Mouse (Mus musculus) ES-E14 (cell line): ENCODE data around the gene Egfl8.

ENCODE experiments used
- CHD2 ChIP-seq: IDR thresholded peaks from 2 replicates; pipeline ENCODE4 v1.6.1; 2014; ENCODE audit warnings: mild to moderate bottlenecking, low read depth, low read length, inconsistent platforms
- ZC3H11A ChIP-seq: IDR thresholded peaks from 2 replicates; pipeline ENCODE4 v1.6.1; 2012; ENCODE audit warnings: low read depth, mild to moderate bottlenecking, inconsistent platforms, low read length, borderline replicate concordance
- ZNF384 ChIP-seq: IDR thresholded peaks from 2 replicates; pipeline ENCODE4 v1.6.1; 2012; ENCODE audit warnings: low read depth, low read length, inconsistent platforms

DNA sequence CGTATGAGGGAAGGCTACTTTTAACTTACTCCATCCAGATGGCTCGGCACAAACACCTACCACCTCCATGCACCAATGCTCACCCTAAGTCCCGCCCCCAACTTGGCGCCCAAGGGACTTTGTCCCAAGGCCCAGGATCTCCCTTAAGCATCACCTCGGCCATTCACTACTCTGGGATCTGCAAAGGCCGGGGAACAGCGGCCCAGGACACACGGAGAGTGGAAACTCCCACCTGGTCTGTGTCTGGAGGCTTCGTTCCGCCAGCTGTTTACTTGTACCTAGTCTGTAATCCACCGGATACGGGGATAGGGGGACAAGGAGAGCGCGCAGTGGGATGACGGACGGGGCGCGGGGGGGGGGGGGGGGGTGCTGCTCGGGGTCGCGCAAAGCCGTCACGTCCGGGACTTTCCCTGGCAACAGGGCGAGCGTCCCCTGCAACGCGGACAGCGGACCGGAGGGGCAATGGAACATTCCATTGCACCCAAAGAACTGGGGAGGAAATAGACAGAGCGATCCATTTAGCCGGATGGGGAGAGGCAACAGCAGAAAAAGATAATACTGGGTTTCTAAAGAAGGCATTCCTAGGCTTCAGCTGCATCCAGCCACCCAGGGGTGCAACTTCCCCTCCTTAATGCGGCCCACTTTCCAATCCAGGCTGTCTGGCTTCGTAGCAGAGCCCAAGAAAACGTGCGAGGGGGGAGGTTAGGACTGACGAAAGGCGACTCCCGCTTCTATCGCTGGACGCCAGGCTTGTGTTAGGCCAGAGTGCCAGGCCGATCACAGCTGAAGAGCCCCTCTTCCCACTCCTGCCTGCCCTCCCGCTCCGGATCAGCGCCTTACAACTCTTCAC is 11.5 kb upstream of the Egfl8 start:
- TF ChIP-seq ZNF384: no peak
- TF ChIP-seq CHD2: no peak
- no peak for TF ChIP-seq ZC3H11A
